Mouse (Mus musculus) G1E (cell line): ENCODE results near the gene Sdsl. TPM values are rescaled to one million over a fixed set of nuclear protein-coding genes. Genes with fewer than 3 reads are reported as not detected.

Source experiments
- ATAC-seq: 2 replicates; pipeline ENCODE4 v1.8.0; 2016; ENCODE audit warnings: mild to moderate bottlenecking; ENCODE audit not compliant: insufficient number of reproducible peaks, poor library complexity, low FRiP score, severe bottlenecking; ENCODE audit errors: extremely low read depth
- DNase-seq: peaks from one replicate; pipeline ENCODE4 v3.0.0; 2012; ENCODE audit warnings: low spot score
- H3K27me3 ChIP-seq: 2 replicates; pipeline ENCODE4 v1.6.1; 2012; ENCODE audit warnings: mild to moderate bottlenecking, low read length, inconsistent platforms; ENCODE audit not compliant: insufficient read depth
- H3K36me3 ChIP-seq: replicated peaks from 2 replicates; pipeline ENCODE3; 2012; ENCODE audit warnings: mild to moderate bottlenecking, inconsistent platforms
- H3K4me1 ChIP-seq: 2 replicates; pipeline ENCODE4 v1.6.1; 2012; ENCODE audit warnings: low read depth, low read length, inconsistent platforms, mixed read lengths; ENCODE audit not compliant: insufficient read depth
- H3K4me3 ChIP-seq: 2 replicates; pipeline ENCODE4 v1.5.1; 2012; ENCODE audit warnings: low read depth, mild to moderate bottlenecking, inconsistent platforms, low read length, moderate library complexity, mixed read lengths
- H3K9me3 ChIP-seq: replicated peaks from 2 replicates; pipeline ENCODE4 v1.6.1; 2012; ENCODE audit warnings: inconsistent platforms
- CTCF ChIP-seq: IDR thresholded peaks from 2 replicates; pipeline ENCODE4 v1.5.1; 2012; ENCODE audit warnings: low read depth, low read length, inconsistent platforms, mixed read lengths
- GATA1 ChIP-seq: IDR thresholded peaks from 2 replicates; pipeline ENCODE4 v1.6.1; 2012; ENCODE audit warnings: borderline replicate concordance, low read length, inconsistent platforms, mixed read lengths
- GATA2 ChIP-seq: IDR thresholded peaks from 2 replicates; pipeline ENCODE4 v1.6.1; 2012; ENCODE audit warnings: low read depth, low read length, inconsistent platforms, borderline replicate concordance
- POLR2AphosphoS5 ChIP-seq: IDR thresholded peaks from 2 replicates; pipeline ENCODE4 v1.6.1; 2012; ENCODE audit warnings: low read depth, low read length, inconsistent platforms; ENCODE audit not compliant: insufficient replicate concordance
- TAL1 ChIP-seq: conservative IDR thresholded peaks from 2 replicates; pipeline ENCODE4 v1.6.1; 2012; ENCODE audit warnings: low read depth, low read length, inconsistent platforms, mixed read lengths
- polyA plus RNA-seq: library from polyadenylated mRNA; stranded (reverse); fragments of >175 nt; gene quantifications from 2 replicates; pipeline ENCODE4 v1.2.3, GENCODE M21; 2012
- total RNA-seq, 2 experiments: library from RNA; stranded (forward) in 1 of 2; stranded (reverse) in 1 of 2; fragments of 200-1000 nt in 1 of 2; fragments of >200 nt in 1 of 2; fragmentation: Nextera tagmentation in 1 of 2; gene quantifications; 2 replicates each; pipeline ENCODE4 v1.2.3; 2014 to 2017

Sdsl gene
- total and polyA plus RNA-seq, 3 experiments = 0.98 to 1.6 TPM; not detected in 1

GRCm38 (mm10) chr5:120487844-120488243 is 15.2 kb upstream of the Sdsl start:
- DNase-seq (no peak), ATAC-seq (no peak)
- no peaks in the 10 kb centered on the region for H3K9me3 ChIP-seq
- TF ChIP-seq CTCF = no peak
- no peak for TF ChIP-seq TAL1
- TF ChIP-seq GATA1 = no peak
- no peak for TF ChIP-seq POLR2AphosphoS5
- no peak for TF ChIP-seq GATA2
- no peak overlapping the region for H3K4me3 ChIP-seq
- no peaks in the 10 kb centered on the region for H3K27me3 ChIP-seq
- H3K36me3 ChIP-seq = peaks cover 91% of the 10 kb centered on the region
- H3K4me1 ChIP-seq = peaks cover 6% of the 10 kb centered on the region

- ATAC-seq (no peak), DNase-seq (no peak)
- H3K36me3 ChIP-seq = peaks cover 52% of the 10 kb centered on the region
- no peak for TF ChIP-seq GATA1
- no peak for TF ChIP-seq CTCF
- no peak for TF ChIP-seq POLR2AphosphoS5
- TF ChIP-seq TAL1 = no peak
- TF ChIP-seq GATA2 = no peak
- H3K9me3 ChIP-seq = no peaks in the 10 kb centered on the region
- H3K4me1 ChIP-seq = no peaks in the 10 kb centered on the region
- peaks cover 13% of the 10 kb centered on the region; the same call in 1 of the 2 replicates for H3K27me3 ChIP-seq
- H3K4me3 ChIP-seq = no peak overlapping the region
Measured at GRCm38 (mm10) chr5:120483399-120483798, 10.8 kb upstream of the Sdsl start.

GRCm38 (mm10) chr5:120481205-120481604 is 8.6 kb upstream of the Sdsl start:
- Histone ChIP-seq H3K9me3 (no peaks in the 10 kb centered on the region), H3K36me3 (peaks cover 30% of the 10 kb centered on the region), H3K4me1 (no peaks in the 10 kb centered on the region), H3K4me3 (no peak overlapping the region), H3K27me3 (peaks cover 20% of the 10 kb centered on the region)
- no peak for TF ChIP-seq CTCF
- no peak for TF ChIP-seq GATA1
- TF ChIP-seq POLR2AphosphoS5 = no peak
- no peak for TF ChIP-seq TAL1
- no peak for TF ChIP-seq GATA2
- ATAC-seq (no peak), DNase-seq (no peak)

GRCm38 (mm10) chr5:120479538-120479937 is 6.9 kb upstream of the Sdsl start:
- no peaks in the 10 kb centered on the region for H3K9me3 ChIP-seq
- no peak for DNase-seq
- H3K36me3 ChIP-seq = peaks cover 13% of the 10 kb centered on the region
- no peak for ATAC-seq
- TF ChIP-seq CTCF (no peak), TAL1 (no peak), GATA1 (no peak), GATA2 (no peak), POLR2AphosphoS5 (no peak)
- no peaks in the 10 kb centered on the region for H3K4me1 ChIP-seq
- H3K27me3 ChIP-seq = peaks cover 25% of the 10 kb centered on the region
- H3K4me3 ChIP-seq = no peak overlapping the region

GRCm38 (mm10) chr5:120477993-120478392 is 5.4 kb upstream of the Sdsl start:
- TF ChIP-seq TAL1 (no peak), CTCF (no peak), POLR2AphosphoS5 (no peak), GATA2 (no peak), GATA1 (no peak)
- H3K36me3 ChIP-seq = no peaks in the 10 kb centered on the region
- ATAC-seq (no peak), DNase-seq (no peak)
- no peak overlapping the region for H3K4me3 ChIP-seq
- peaks cover 36% of the 10 kb centered on the region for H3K27me3 ChIP-seq
- H3K9me3 ChIP-seq = no peaks in the 10 kb centered on the region
- H3K4me1 ChIP-seq = no peaks in the 10 kb centered on the region

GRCm38 (mm10) chr5:120476296-120476695 is 3.7 kb upstream of the Sdsl start, which contains the start of gene Sds:
Sds (plus strand) TSS chr5:120476526.
- TF ChIP-seq CTCF = no peak
- TF ChIP-seq GATA2 = no peak
- TF ChIP-seq TAL1 = no peak
- no peak for TF ChIP-seq GATA1
- TF ChIP-seq POLR2AphosphoS5 = no peak
- H3K4me3 ChIP-seq = no peak within 1 kb of the TSS
- ATAC-seq (no peak), DNase-seq (no peak)
- peaks cover 40% of the 10 kb centered on the region for H3K27me3 ChIP-seq
- no peaks in the 10 kb centered on the region for H3K36me3 ChIP-seq
- no peaks in the 10 kb centered on the region for H3K9me3 ChIP-seq
- no peaks in the 10 kb centered on the region for H3K4me1 ChIP-seq

- Histone ChIP-seq H3K36me3 (no peaks in the 10 kb centered on the region), H3K4me3 (no peak overlapping the region), H3K4me1 (no peaks in the 10 kb centered on the region), H3K27me3 (peaks cover 35% of the 10 kb centered on the region), H3K9me3 (no peaks in the 10 kb centered on the region)
- no peak for ATAC-seq
- TF ChIP-seq POLR2AphosphoS5 (no peak), CTCF (no peak), TAL1 (no peak), GATA1 (no peak), GATA2 (no peak)
- no peak for DNase-seq
Measured at GRCm38 (mm10) chr5:120475861-120476260, 3.3 kb upstream of the Sdsl start.
